Mouse (Mus musculus) macrophage (primary cell): ENCODE data around the gene 4930518I15Rik. TPM values are rescaled to one million over a fixed set of nuclear protein-coding genes. Genes with fewer than 3 reads are reported as not detected.
"Not testable (repeated sequence)": the region's sequence is repeated elsewhere in the genome, so short reads cannot be mapped to it uniquely, and the experiment has no call there.

Experiments used
- H3K27ac ChIP-seq: fragments of 350-480 bp; formaldehyde crosslinking; 2 replicates; pipeline ENCODE4 v1.9.0; 2021
- H3K36me3 ChIP-seq: fragments of 350-480 bp; formaldehyde crosslinking; 2 replicates; pipeline ENCODE4 v1.9.0; 2021; ENCODE audit errors: inconsistent target
- H3K4me3 ChIP-seq: fragments of 350-480 bp; formaldehyde crosslinking; 2 replicates; pipeline ENCODE4 v1.9.0; 2021; ENCODE audit errors: inconsistent target
- H3K79me2 ChIP-seq: fragments of 350-480 bp; formaldehyde crosslinking; 2 replicates; pipeline ENCODE4 v1.9.0; 2021; ENCODE audit errors: inconsistent target
- WGBS: methylation state at CpG from one replicate; pipeline ENCODE4 v1.1.7; 2026; ENCODE audit warnings: inconsistent platforms; ENCODE audit not compliant: missing documents; 5-methylcytosine and 5-hydroxymethylcytosine counted together
- polyA plus RNA-seq: library from polyadenylated mRNA; stranded (reverse); fragments of 250-400 nt; gene quantifications from 3 replicates; pipeline ENCODE4 v1.2.4, GENCODE M21; 2018; ENCODE audit warnings: inconsistent platforms

Gene 4930518I15Rik
- polyA plus RNA-seq, 1 experiment from 2014 or later = 0.75 TPM

DNA sequence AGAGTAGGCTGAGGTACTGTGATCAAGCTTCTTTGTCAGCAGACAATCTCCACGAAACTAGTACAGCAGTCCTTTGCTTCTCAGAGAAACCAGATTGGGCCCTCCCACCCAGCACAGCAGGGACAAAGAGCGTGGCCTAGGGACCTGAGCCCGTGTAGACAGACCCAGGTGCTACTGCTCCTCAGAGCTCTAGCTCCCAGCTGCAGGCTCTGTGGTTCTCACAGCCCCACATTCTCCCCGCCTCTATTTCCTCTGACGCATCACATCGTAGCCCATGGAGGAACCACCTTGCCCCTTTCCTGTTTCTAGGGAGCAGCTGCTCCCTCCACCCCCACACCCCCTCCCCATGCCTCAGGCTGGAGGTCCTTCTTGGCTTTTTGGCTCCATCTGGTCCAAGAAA is 29.3 kb upstream of the 4930518I15Rik start, which contains the start of gene Sla2:
Gene Sla2 (minus strand): TSS at position 176 of the 400 bp plus-strand sequence.
- Histone ChIP-seq H3K27ac (no peak within 1 kb of the TSS), H3K4me3 (no peak within 1 kb of the TSS), H3K79me2 (no peaks in the 10 kb centered on the region), H3K36me3 (no peaks in the 10 kb centered on the region)
- WGBS = 15% methylated on average over 6 of the region's 6 CpGs

DNA sequence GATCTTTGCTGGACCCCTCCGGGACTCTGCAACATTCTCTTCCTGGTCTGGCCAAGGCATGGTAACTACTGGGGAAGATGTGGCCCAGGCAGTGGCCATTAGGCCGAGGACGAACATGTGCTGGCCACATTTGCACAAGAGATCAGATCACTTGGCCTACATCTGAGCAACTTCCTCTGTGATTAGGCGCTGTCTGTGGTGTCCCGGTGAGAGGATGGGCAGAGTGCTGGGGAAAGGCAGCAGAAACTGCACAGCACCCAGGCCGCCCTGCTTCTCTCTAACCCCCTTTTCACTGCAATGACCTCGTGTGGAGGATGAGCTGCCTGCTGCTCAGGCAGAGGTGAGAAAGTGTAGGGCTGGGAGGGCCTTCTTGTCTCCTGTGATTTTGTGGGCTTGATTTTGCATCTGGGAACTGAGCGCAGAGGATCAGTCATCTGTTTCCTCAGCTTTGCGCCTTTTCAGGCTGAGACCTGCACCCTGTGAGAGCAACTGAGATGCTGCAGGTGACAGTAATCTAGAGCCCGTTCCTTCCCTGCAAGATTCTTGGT is 28.4 kb upstream of the 4930518I15Rik start:
- WGBS = 49% methylated on average over 10 of the region's 10 CpGs
- H3K36me3 ChIP-seq = no peaks in the 10 kb centered on the region
- no peak overlapping the region for H3K4me3 ChIP-seq
- no peaks in the 10 kb centered on the region for H3K79me2 ChIP-seq
- H3K27ac ChIP-seq = no peak overlapping the region

DNA sequence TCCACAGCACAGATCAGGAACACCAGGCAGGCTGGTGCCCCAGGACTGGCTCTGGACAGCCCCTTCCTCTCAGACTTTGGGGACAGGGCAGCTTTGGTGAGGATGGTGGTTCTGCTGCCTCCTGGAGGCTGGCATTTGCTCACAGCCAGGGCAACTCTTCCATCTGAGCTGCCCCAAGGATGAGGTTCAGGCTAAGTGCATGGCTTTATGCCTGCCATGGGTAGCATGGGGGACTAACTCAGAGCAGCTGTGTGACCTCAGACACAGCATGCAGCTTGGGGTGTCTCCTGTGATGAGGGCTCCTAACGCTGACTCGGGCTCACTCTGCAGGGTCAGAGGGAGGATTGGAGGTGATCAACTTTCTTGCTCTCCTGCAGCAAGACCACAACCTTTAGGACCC is 27.9 kb upstream of the 4930518I15Rik start:
- not testable (repeated sequence) for H3K27ac ChIP-seq, H3K4me3 ChIP-seq, H3K36me3 ChIP-seq, H3K79me2 ChIP-seq
- 58% methylated on average over 2 of the region's 2 CpGs for WGBS

GRCm38 (mm10) chr2:156884396-156885211 is 26.9 kb upstream of the 4930518I15Rik start:
- Histone ChIP-seq H3K27ac (no peak overlapping the region), H3K79me2 (no peaks in the 10 kb centered on the region), H3K4me3 (no peak overlapping the region), H3K36me3 (no peaks in the 10 kb centered on the region)
- 48% methylated on average over 8 of the region's 10 CpGs for WGBS

DNA sequence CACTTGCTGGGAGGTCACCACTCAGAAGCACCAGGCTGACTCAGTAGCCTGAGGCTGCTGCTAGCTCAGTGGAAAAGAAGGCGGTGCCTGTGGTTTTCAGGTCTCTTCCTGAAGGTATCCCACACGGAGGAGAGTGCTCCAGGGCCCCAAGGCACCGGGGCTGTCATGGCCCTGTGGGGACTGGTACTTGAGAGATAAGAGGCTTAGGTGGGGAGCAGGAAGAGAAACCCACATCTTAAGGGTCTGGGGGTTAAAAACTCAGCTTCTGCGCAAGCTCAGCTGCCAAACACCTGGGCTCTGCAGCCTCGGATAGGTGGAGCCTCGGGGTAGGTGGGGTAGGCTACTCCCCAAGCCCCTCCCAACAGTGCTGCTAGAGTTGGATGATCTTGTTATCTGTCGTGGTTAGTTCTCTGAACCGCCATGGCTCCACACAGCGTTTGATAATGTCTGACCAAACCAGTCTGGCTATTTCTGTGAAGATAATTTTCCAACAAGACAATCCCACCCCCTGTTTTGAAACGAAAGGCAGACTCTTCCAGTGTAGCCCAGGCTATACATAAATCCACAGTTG is 24.8 kb upstream of the 4930518I15Rik start:
- 41% methylated on average over 10 of the region's 10 CpGs for WGBS
- Histone ChIP-seq H3K36me3 (no peaks in the 10 kb centered on the region), H3K4me3 (no peak overlapping the region), H3K27ac (no peak overlapping the region), H3K79me2 (no peaks in the 10 kb centered on the region)

GRCm38 (mm10) chr2:156879541-156879940 is 21.8 kb upstream of the 4930518I15Rik start:
- Histone ChIP-seq H3K36me3 (no peaks in the 10 kb centered on the region), H3K79me2 (no peaks in the 10 kb centered on the region), H3K4me3 (no peak overlapping the region), H3K27ac (no peak overlapping the region)
- 88% methylated on average over 3 of the region's 3 CpGs for WGBS

DNA sequence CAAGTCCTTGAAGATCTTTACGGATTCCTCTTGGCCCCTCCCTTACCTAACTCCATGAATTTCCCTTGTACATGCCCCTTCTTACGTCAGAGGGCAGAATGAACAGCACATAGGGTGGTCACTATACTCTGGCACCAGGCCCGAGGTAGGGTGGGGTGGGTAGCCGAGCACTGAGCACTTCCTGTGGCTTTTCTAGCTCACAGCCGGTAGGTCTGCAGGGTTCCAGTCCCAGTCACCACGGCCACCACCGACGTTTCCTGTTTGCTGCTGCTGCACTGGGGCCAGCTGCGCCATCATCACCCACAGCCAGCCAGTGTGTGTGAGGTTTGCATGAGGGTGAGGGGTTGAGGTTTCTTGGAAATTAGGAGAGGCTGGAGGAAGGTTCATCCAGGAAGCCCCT is 20.0 kb upstream of the 4930518I15Rik start:
- 17% methylated on average over 9 of the region's 9 CpGs for WGBS
- Histone ChIP-seq H3K79me2 (peaks cover 3% of the 10 kb centered on the region; the same call in 1 of the 2 replicates), H3K36me3 (peaks cover 16% of the 10 kb centered on the region), H3K27ac (no peak overlapping the region), H3K4me3 (no peak overlapping the region)

DNA sequence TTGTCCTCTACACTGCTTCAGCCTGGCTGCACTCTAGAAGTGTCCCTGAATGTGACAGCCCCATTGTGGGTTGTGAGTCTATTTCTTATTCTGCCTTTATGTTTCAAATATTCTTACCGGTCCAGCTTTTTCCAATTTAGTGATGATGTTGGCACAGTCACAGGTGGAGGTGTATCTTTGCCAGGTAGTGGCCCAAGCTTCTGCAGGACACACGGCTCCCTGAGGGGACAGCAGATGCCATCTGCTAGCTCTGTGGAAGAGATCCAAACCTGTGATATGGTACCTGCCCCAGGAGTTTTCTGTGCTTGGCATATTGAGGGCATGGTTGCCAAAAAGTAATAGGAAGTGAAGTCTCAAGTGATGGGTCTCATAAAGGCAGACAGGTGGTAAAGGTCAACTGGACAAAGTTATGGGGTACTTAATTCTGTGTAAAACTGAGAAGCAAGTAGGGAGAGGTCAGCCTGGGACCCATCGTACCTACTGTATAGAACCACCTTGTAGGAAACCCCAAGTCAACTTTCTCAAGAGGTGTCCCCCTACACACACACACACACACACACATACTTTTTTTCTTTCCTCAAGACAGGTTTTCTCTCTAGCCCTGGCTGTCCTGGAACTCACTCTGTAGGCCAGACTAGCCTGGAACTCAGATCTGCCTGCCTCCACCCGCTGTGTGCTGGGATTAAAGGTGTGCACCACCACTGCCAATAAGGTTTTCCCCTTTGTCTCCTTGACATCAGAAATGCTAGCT is 17.2 kb upstream of the 4930518I15Rik start:
- Histone ChIP-seq H3K36me3 (peaks cover 41% of the 10 kb centered on the region), H3K27ac (no peak overlapping the region), H3K79me2 (peaks cover 31% of the 10 kb centered on the region), H3K4me3 (no peak overlapping the region)
- WGBS = 91% methylated on average over 4 of the region's 4 CpGs

DNA sequence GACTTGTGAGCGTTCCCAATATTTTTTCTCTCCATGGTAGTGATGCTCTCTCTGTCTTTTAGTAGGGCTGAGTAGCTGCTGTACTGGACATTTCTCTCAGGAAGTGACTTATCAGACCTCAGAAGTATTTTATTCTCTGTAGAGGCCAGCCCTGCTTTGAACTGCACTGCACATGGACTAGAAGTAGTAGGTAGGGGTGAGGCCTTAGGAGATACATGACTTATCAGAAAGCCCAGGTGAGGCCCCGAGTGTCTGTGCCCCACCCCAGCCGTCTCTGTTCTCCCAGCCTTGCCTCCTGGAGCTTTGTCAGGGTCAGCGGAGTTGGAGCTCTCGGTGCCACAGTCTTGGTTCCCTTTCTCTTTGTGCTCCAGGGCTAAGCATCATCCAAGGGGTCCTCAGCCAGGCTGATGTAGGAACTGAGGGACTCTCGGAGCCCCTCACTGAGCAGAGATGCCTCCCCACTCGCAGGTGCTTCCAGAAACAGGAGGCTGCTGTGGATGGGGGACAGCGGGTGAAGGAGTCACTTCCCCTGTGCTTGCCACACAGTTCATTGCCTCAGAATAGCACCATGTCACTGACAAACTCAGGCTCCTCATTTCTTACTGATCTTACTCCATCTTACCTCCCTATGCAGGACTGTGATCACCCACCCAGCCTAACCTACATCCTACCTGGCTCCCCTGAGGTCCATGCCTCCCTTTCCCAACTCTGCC is 16.5 kb upstream of the 4930518I15Rik start:
- Histone ChIP-seq H3K4me3 (no peak overlapping the region), H3K36me3 (peaks cover 44% of the 10 kb centered on the region), H3K27ac (no peak overlapping the region), H3K79me2 (peaks cover 38% of the 10 kb centered on the region)
- WGBS = 64% methylated on average over 8 of the region's 8 CpGs

DNA sequence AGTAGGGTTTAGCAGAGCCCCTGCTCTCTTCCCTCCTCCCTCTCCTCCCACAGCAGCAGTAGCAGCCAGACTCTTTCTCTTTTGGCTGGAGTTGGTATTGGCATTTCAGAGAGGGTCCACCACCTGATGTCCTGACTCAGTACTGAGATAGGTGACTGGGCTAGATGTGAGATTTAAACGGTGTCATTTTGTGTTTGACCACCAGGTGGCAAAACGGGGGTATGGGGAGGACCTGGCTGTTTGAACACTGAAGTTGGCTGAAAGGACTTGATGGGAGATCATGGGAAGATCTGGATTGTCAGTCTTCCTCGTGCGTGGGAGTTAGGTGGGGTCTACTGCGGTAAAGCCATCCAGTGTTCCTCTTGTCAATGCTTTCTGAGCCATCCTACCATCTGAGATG is 15.9 kb upstream of the 4930518I15Rik start:
- peaks cover 46% of the 10 kb centered on the region for H3K36me3 ChIP-seq
- peaks cover 44% of the 10 kb centered on the region for H3K79me2 ChIP-seq
- H3K4me3 ChIP-seq = no peak overlapping the region
- H3K27ac ChIP-seq = no peak overlapping the region
- WGBS = 30% methylated on average over 5 of the region's 5 CpGs

DNA sequence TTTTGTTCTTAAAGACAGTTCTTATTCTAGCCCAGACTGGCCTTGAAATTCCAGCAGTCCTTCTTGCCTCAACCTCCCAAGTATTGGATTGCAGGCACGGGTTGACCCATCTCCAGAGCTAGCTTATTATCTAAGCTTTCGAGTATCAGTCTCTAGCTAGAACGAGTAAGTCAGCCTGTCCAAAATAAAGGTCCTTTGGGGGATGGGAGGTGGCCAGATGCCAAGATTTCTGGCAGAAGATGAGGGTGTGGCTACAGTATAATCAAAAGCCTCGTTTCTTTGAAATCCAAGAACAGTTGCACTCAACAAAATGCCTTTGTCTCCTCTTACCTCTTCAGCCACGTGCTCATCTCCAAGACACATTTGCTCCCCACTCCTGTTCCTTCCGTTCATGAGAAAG is 12.8 kb upstream of the 4930518I15Rik start:
- Histone ChIP-seq H3K4me3 (no peak overlapping the region), H3K27ac (no peak overlapping the region), H3K79me2 (peaks cover 75% of the 10 kb centered on the region), H3K36me3 (peaks cover 76% of the 10 kb centered on the region)
- 72% methylated on average over 6 of the region's 6 CpGs for WGBS

DNA sequence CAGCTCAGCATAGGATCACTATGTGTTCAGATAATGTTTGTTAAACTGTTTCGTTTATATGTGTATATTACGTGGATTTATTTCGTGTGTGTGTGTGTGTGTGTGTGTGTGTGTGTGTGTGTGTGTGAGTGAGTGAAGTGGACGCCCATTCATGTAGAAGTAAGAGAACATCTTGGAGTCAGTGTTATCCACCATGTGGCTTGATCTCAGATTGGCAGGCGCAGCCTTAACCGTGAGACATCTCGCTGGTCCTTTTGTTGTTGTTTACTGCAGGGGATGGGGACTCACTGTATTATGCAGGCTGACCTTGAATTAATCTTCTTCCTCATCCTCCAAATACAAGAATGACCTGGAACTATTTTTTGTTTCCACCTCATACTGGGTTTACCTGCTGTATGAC is 11.8 kb upstream of the 4930518I15Rik start:
- no peak overlapping the region for H3K4me3 ChIP-seq
- H3K79me2 ChIP-seq = peaks cover 85% of the 10 kb centered on the region
- 98% methylated on average over 4 of the region's 7 CpGs for WGBS
- no peak overlapping the region for H3K27ac ChIP-seq
- H3K36me3 ChIP-seq = peaks cover 82% of the 10 kb centered on the region

DNA sequence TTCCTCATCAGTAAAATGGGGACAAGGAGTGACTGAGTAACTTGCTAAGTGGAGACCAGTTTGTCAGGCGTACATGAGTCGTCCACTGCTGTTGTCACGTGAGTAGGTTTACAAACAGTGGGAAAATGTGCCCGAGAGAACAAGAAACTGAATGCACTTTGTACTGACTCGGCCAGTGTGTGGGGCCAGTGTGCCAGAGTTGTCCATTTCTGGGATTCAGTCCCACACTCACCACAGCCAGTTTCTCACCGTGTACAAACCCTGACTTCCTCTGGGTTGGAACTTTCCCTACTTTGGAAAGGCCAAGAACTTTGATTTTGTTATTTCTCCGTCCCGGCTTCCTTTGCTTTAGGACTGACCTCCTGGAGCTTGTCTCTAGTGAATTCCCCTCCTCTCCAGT is 11.2 kb upstream of the 4930518I15Rik start:
- no peak overlapping the region for H3K4me3 ChIP-seq
- peaks cover 91% of the 10 kb centered on the region for H3K79me2 ChIP-seq
- peaks cover 78% of the 10 kb centered on the region for H3K36me3 ChIP-seq
- no peak overlapping the region for H3K27ac ChIP-seq
- 82% methylated on average over 8 of the region's 8 CpGs for WGBS

GRCm38 (mm10) chr2:156864481-156864880 is 6.7 kb upstream of the 4930518I15Rik start:
- Histone ChIP-seq H3K79me2 (peaks cover 84% of the 10 kb centered on the region), H3K27ac (peak overlapping the region; percentile 92), H3K36me3 (peaks cover 38% of the 10 kb centered on the region), H3K4me3 (peak overlapping the region; percentile 76)
- 66% methylated on average over 3 of the region's 3 CpGs for WGBS
